Mouse (Mus musculus) erythroblast, embryonic 14.5 days (primary cell): ENCODE data around the gene Ilkap. TPM values are rescaled to one million over a fixed set of nuclear protein-coding genes. Genes with fewer than 3 reads are reported as not detected.

Source experiments
- H3K27me3 ChIP-seq: 2 replicates; pipeline ENCODE4 v1.6.1; 2012; ENCODE audit warnings: inconsistent platforms; ENCODE audit not compliant: control insufficient read depth
- H3K36me3 ChIP-seq: 2 replicates; pipeline ENCODE4 v1.6.1; 2012; ENCODE audit warnings: mild to moderate bottlenecking, inconsistent platforms; ENCODE audit not compliant: control insufficient read depth
- H3K4me1 ChIP-seq: 2 replicates; pipeline ENCODE4 v1.6.1; 2012; ENCODE audit warnings: inconsistent platforms; ENCODE audit not compliant: control insufficient read depth
- H3K4me3 ChIP-seq: replicated peaks from 2 replicates; pipeline ENCODE3; 2012; ENCODE audit warnings: moderate library complexity, mild to moderate bottlenecking, inconsistent platforms
- H3K9me3 ChIP-seq: 2 replicates; pipeline ENCODE4 v1.6.1; 2012; ENCODE audit warnings: low read length, inconsistent platforms, mixed read lengths; ENCODE audit not compliant: control insufficient read depth
- GATA1 ChIP-seq: IDR thresholded peaks from 2 replicates; pipeline ENCODE4 v1.6.1; 2012; ENCODE audit warnings: low read length, inconsistent platforms, mixed read lengths
- TAL1 ChIP-seq: IDR thresholded peaks from 3 replicates; pipeline ENCODE4 v1.6.1; 2012; ENCODE audit warnings: low read length, inconsistent platforms, mixed read lengths
- polyA plus RNA-seq: library from polyadenylated mRNA; stranded (reverse); fragments of >175 nt; gene quantifications from 2 replicates; pipeline ENCODE4 v1.2.3, GENCODE M21; 2012

Gene Ilkap
- polyA plus RNA-seq, 1 experiment = 6.5 TPM

- Histone ChIP-seq H3K4me3 (no peak overlapping the region), H3K36me3 (peaks cover 81% of the 10 kb centered on the region), H3K27me3 (no peaks in the 10 kb centered on the region; the same call in 1 of the 2 replicates), H3K9me3 (no peaks in the 10 kb centered on the region), H3K4me1 (peaks cover 97% of the 10 kb centered on the region)
- TF ChIP-seq TAL1 (no peak), GATA1 (no peak)
Observed at GRCm38 (mm10) chr1:91370055-91370454, 28.6 kb downstream of the Ilkap start.

DNA sequence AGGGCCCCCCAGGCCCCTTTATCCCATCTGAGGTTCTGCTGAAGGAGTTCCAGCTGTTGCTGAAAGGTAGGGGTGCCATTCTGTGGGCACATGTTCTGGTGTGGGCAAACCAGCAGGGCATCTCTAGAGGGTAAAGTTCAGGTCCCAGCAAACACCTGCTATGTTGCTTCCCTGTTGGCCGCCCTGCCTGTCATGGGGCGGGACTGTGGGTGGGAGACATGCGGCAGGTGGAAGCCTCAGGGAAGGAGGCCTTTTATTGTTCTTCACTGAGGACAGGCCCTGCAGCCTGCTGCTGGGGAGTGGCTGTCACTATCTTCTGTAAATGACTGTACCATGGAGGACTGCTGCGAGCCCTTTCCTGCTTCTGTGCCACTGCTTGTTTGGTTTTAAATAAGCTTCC, 29.2 kb downstream of the Ilkap start:
- Histone ChIP-seq H3K9me3 (peaks cover 4% of the 10 kb centered on the region; the same call in 1 of the 2 replicates), H3K27me3 (no peaks in the 10 kb centered on the region; the same call in 1 of the 2 replicates), H3K36me3 (peaks cover 74% of the 10 kb centered on the region), H3K4me1 (peaks cover 91% of the 10 kb centered on the region), H3K4me3 (no peak overlapping the region)
- TF ChIP-seq TAL1 (no peak), GATA1 (no peak)

- Histone ChIP-seq H3K4me3 (peak overlapping the region; percentile 84), H3K9me3 (peaks cover 6% of the 10 kb centered on the region), H3K4me1 (peaks cover 70% of the 10 kb centered on the region), H3K27me3 (no peaks in the 10 kb centered on the region; the same call in none of the 2 replicates), H3K36me3 (peaks cover 53% of the 10 kb centered on the region)
- TF ChIP-seq GATA1 (no peak), TAL1 (no peak)
Observed at GRCm38 (mm10) chr1:91367295-91367694, 31.3 kb downstream of the Ilkap start.

DNA sequence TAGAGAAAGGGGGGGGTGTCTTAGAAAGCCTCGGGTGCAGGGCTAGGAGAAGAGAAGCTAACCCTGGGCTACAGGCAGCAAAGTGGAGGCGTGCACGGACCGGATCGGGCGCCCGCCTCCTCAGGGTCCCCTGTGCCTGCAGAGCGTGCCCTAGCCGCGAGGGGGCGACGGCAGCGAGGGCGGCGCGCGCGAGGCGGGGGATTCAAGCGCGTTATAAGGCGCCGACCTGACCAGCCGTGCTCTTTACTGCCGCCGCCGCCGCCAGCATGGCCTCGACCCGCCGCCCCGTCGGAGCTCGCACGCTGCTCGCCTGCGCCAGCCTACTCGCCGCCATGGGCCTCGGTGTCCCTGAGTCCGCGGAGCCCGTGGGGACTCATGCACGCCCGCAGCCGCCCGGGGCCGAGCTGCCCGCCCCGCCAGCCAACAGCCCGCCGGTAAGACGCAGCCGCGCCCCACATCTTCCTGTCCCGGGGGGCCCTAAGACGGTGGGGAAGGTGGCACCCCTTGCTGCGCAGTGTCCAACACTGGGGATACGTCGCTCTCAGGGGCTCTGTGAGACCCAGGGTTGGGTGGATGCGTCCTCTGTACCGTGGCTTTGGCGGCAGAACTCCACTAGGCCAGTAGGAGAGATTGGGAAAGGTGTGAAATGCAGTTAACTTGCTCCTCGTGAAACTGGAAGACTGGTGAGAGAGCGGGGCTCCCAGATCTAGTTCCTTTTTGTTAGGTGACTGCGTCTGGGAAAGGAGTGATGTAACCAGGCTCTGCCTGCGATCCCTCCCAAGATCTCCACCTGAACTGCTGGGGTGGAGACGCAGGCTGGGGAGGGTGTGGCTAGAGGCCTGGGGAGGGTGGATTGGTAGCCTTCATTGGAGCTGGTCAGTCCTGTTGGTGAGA, 32.2 kb downstream of the Ilkap start, which contains the start of gene Erfe:
Gene Erfe, plus strand, starts transcription at position 216 of the 894 bp plus-strand sequence.
- no peak for TF ChIP-seq GATA1
- no peak for TF ChIP-seq TAL1
- Histone ChIP-seq H3K4me3 (peak within 1 kb of the TSS; percentile 84), H3K9me3 (peaks cover 8% of the 10 kb centered on the region), H3K36me3 (peaks cover 45% of the 10 kb centered on the region), H3K4me1 (peaks cover 62% of the 10 kb centered on the region), H3K27me3 (no peaks in the 10 kb centered on the region; the same call in none of the 2 replicates)

DNA sequence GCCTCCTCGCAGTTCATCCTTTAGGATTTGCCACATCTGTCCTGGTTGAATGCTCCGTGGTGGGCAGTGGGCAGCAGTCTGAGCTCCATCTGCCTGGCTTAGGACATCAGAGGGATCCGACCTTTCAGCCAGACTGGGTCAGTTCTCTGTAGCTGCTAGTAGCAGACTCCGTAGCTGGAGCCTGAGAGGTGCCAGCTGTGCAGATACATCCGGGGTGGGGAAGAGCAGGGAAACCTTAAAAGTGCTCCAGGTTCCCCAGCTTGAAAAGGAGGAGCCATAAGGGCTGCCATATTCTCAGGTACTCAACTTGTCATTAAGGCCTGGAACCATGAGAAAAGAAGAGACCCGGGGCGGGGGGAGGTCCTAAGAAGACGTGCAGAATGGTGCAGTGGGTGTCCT, 32.8 kb downstream of the Ilkap start:
- H3K4me1 ChIP-seq = peaks cover 55% of the 10 kb centered on the region
- peaks cover 38% of the 10 kb centered on the region for H3K36me3 ChIP-seq
- TF ChIP-seq TAL1 = no peak
- no peak for TF ChIP-seq GATA1
- H3K27me3 ChIP-seq = no peaks in the 10 kb centered on the region; the same call in none of the 2 replicates
- H3K9me3 ChIP-seq = peaks cover 8% of the 10 kb centered on the region
- peak overlapping the region; percentile 84 for H3K4me3 ChIP-seq

DNA sequence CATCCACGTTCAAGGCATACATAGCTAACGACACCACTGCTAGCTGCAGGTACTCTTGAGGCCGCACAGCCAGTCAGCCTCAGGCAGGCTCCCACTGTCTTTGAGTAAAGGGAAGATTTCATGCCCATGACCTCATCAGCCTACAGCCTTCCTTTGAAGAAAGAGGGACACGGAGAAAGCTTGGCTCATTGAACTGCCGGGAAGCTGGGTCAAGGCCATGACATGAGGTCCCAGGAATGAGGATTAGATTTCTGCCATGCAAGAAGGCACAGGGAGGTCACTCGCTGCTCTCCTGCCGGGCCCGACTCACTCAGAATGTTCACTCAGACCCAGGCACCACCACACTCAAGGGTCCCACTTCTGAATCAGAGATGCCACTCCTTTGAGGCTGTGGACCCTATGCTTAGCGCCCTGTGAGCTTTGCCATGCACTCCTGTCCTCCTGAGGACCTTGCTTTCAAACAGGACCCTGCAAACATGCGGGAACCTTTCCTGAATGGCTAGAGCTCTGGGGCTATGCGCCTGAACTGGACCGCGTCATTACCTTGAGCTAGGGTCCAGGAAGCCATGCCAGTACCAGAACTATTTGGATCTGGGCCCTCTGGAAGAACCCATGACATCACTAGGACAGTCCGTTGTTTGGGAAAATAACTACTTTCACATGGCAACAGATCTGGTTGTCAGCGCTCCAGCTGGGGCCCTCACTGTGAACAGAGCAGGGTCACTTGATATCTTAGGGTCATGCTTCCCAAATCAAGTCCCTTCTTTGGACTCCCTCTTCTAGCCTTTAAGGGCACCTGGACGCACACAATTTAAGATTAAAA, 33.6 kb downstream of the Ilkap start:
- Histone ChIP-seq H3K9me3 (peaks cover 8% of the 10 kb centered on the region), H3K27me3 (no peaks in the 10 kb centered on the region; the same call in none of the 2 replicates), H3K36me3 (peaks cover 31% of the 10 kb centered on the region), H3K4me3 (no peak overlapping the region), H3K4me1 (peaks cover 48% of the 10 kb centered on the region)
- no peak for TF ChIP-seq GATA1
- TF ChIP-seq TAL1 = no peak

- H3K4me3 ChIP-seq = no peak overlapping the region
- peaks cover 8% of the 10 kb centered on the region for H3K9me3 ChIP-seq
- peaks cover 1% of the 10 kb centered on the region for H3K36me3 ChIP-seq
- TF ChIP-seq GATA1 = no peak
- no peak for TF ChIP-seq TAL1
- no peaks in the 10 kb centered on the region; the same call in none of the 2 replicates for H3K27me3 ChIP-seq
- peaks cover 19% of the 10 kb centered on the region for H3K4me1 ChIP-seq
Observed at GRCm38 (mm10) chr1:91362113-91362512, 36.5 kb downstream of the Ilkap start.

DNA sequence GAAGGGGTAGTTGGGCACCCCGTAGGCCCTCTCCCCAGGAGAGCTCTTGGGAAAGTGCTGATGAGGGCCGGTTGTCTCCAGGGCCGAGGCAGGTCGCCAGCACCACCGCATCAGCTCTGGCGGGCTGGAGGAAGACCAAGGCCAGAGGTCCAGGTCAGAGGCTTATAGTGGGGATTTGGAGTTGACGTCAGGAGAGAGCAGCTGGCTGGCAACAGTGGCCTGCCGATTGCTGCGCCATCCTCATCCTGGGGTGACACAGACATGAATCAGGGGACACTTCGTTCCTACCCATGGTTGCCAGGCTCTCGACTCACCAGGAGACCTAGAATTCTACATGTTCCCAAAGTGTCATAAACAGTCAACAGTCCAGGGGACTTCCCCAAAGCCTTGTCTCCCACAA, 42.5 kb downstream of the Ilkap start:
- TF ChIP-seq GATA1 = no peak
- no peak for TF ChIP-seq TAL1

DNA sequence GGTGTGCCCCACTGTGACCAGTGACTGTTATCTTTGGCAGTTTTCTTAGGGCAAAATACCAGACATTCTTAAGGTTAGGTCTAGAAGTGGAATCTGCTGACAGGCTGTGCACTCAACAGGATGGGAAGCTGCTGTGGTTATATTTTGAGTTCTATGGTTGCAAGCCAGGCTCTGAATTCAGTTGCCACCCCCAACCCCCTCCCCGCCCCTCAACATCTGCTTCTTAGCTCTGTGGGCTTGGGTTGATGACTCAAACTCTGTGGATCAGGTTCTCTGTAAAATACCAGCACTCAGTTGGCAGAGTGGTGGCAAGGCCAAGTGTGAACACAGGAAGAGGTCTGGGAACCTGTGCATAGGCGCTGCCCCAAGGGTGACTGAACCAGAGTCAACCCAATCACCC, 46.3 kb downstream of the Ilkap start:
- TF ChIP-seq TAL1 (no peak), GATA1 (no peak)

More for the DNA sequence above, 42.5 kb downstream of the Ilkap start:
- H3K4me1 ChIP-seq = no peaks in the 10 kb centered on the region
- H3K4me3 ChIP-seq = no peak overlapping the region
- no peaks in the 10 kb centered on the region; the same call in 1 of the 2 replicates for H3K27me3 ChIP-seq
- H3K9me3 ChIP-seq = no peaks in the 10 kb centered on the region
- H3K36me3 ChIP-seq = no peaks in the 10 kb centered on the region

More for the DNA sequence above, 46.3 kb downstream of the Ilkap start:
- no peaks in the 10 kb centered on the region for H3K4me1 ChIP-seq
- H3K4me3 ChIP-seq = no peak overlapping the region
- H3K9me3 ChIP-seq = no peaks in the 10 kb centered on the region
- H3K36me3 ChIP-seq = no peaks in the 10 kb centered on the region
- no peaks in the 10 kb centered on the region for H3K27me3 ChIP-seq
